Mouse (Mus musculus): ENCODE measurements at regions not wholly inside any gene's neighbourhood (a gene's known extent, or its start where the extent isn't known, plus 50 kb on each side); places are given as distances from the start of the nearest gene placed in this dataset.
A peak's percentile ranks its signal among the peaks of the same experiment; 100 is the strongest.

- H3K9me3 ChIP-seq (replicated peaks), result no peaks in the 10 kb centered on the region
- H3K36me3 ChIP-seq, result no peaks in the 10 kb centered on the region
- WGBS, result 95% methylated on average over 3 of the region's 3 CpGs
- no peaks in the 10 kb centered on the region for H3K27me3 ChIP-seq (ENCODE audit: low read depth, poor library complexity, severe bottlenecking)
- no peak overlapping the region for H3K4me3 ChIP-seq
- no peak for DNase-seq (ENCODE audit: low spot score)
- no peaks in the 10 kb centered on the region for H3K4me1 ChIP-seq
- H3K27ac ChIP-seq (replicated peaks), result no peak overlapping the region
Observed at GRCm38 (mm10) chr15:25036231-25036630, 377.3 kb downstream of the Basp1 start.

- Histone ChIP-seq H3K9me3 (replicated peaks) (no peaks in the 10 kb centered on the region; the same call in 1 of the 2 replicates), H3K36me3 (no peaks in the 10 kb centered on the region), H3K4me3 (no peak overlapping the region), H3K27me3 (ENCODE audit: low read depth, poor library complexity, severe bottlenecking) (0 out of 2 replicates have a peak, but pooled peaks cover 4% of the 10 kb centered on the region), H3K27ac (replicated peaks) (no peak overlapping the region), H3K4me1 (peaks cover 20% of the 10 kb centered on the region)
- no peak for DNase-seq (ENCODE audit: low spot score)
- WGBS, result 85% methylated on average over 8 of the region's 8 CpGs
Observed at GRCm38 (mm10) chr15:25027865-25028264, 385.7 kb downstream of the Basp1 start.

GRCm38 (mm10) chr15:25026786-25027461 lies 386.6 kb downstream of the Basp1 start:
- Histone ChIP-seq H3K4me1 (peaks cover 20% of the 10 kb centered on the region), H3K4me3 (peak overlapping the region; percentile 38), H3K9me3 (replicated peaks) (no peaks in the 10 kb centered on the region; the same call in 1 of the 2 replicates), H3K27me3 (ENCODE audit: low read depth, poor library complexity, severe bottlenecking) (0 out of 2 replicates have a peak, but pooled peaks cover 4% of the 10 kb centered on the region), H3K27ac (replicated peaks) (peak overlapping the region; percentile 61), H3K36me3 (no peaks in the 10 kb centered on the region)
- DNase-seq (ENCODE audit: low spot score), result peak; percentile 54
- 3% methylated on average over 15 of the region's 15 CpGs for WGBS

GRCm38 (mm10) chr15:25026351-25026750 lies 387.2 kb downstream of the Basp1 start:
- peak overlapping the region; percentile 61 for H3K27ac ChIP-seq (replicated peaks)

GRCm38 (mm10) chr15:25020916-25021315 lies 392.6 kb downstream of the Basp1 start:
- Histone ChIP-seq H3K27ac (replicated peaks) (no peak overlapping the region), H3K27me3 (ENCODE audit: low read depth, poor library complexity, severe bottlenecking) (0 out of 2 replicates have a peak, but pooled peaks cover 4% of the 10 kb centered on the region), H3K4me1 (peaks cover 39% of the 10 kb centered on the region), H3K9me3 (replicated peaks) (no peaks in the 10 kb centered on the region; the same call in 1 of the 2 replicates), H3K36me3 (no peaks in the 10 kb centered on the region), H3K4me3 (no peak overlapping the region)
- peak; percentile 25 for DNase-seq (ENCODE audit: low spot score)
- WGBS, result 48% methylated on average over 3 of the region's 3 CpGs

More at GRCm38 (mm10) chr15:25026351-25026750, 387.2 kb downstream of the Basp1 start:
- H3K4me3 ChIP-seq, result peak overlapping the region; percentile 16; the same call in 1 of the 2 replicates
- DNase-seq (ENCODE audit: low spot score), result no peak
- H3K36me3 ChIP-seq, result no peaks in the 10 kb centered on the region
- WGBS, result 40% methylated on average over 8 of the region's 8 CpGs
- no peaks in the 10 kb centered on the region; the same call in 1 of the 2 replicates for H3K9me3 ChIP-seq (replicated peaks)
- 0 out of 2 replicates have a peak, but pooled peaks cover 4% of the 10 kb centered on the region for H3K27me3 ChIP-seq (ENCODE audit: low read depth, poor library complexity, severe bottlenecking)
- peaks cover 25% of the 10 kb centered on the region for H3K4me1 ChIP-seq

- Histone ChIP-seq H3K27me3 (ENCODE audit: low read depth, poor library complexity, severe bottlenecking) (no peaks in the 10 kb centered on the region), H3K9me3 (replicated peaks) (no peaks in the 10 kb centered on the region; the same call in 1 of the 2 replicates), H3K4me1 (peaks cover 35% of the 10 kb centered on the region), H3K27ac (replicated peaks) (no peak overlapping the region), H3K4me3 (no peak overlapping the region), H3K36me3 (no peaks in the 10 kb centered on the region)
- 89% methylated on average over 12 of the region's 12 CpGs for WGBS
- DNase-seq (ENCODE audit: low spot score), result no peak
Observed at GRCm38 (mm10) chr15:25019352-25019941, 394.1 kb downstream of the Basp1 start.

GRCm38 (mm10) chr15:25018937-25019336 lies 394.6 kb downstream of the Basp1 start:
- H3K27me3 ChIP-seq (ENCODE audit: low read depth, poor library complexity, severe bottlenecking), result no peaks in the 10 kb centered on the region
- WGBS, result 89% methylated on average over 3 of the region's 3 CpGs
- no peak for DNase-seq (ENCODE audit: low spot score)
- H3K4me3 ChIP-seq, result no peak overlapping the region
- H3K4me1 ChIP-seq, result peaks cover 35% of the 10 kb centered on the region
- H3K27ac ChIP-seq (replicated peaks), result no peak overlapping the region
- no peaks in the 10 kb centered on the region; the same call in 1 of the 2 replicates for H3K9me3 ChIP-seq (replicated peaks)
- no peaks in the 10 kb centered on the region for H3K36me3 ChIP-seq

- Histone ChIP-seq H3K9me3 (replicated peaks) (no peaks in the 10 kb centered on the region), H3K4me1 (no peaks in the 10 kb centered on the region), H3K4me3 (no peak overlapping the region), H3K36me3 (no peaks in the 10 kb centered on the region), H3K27ac (replicated peaks) (no peak overlapping the region), H3K27me3 (ENCODE audit: low read depth, poor library complexity, severe bottlenecking) (no peaks in the 10 kb centered on the region)
- DNase-seq (ENCODE audit: low spot score), result no peak
- 97% methylated on average over 2 of the region's 2 CpGs for WGBS
Observed at GRCm38 (mm10) chr15:25007720-25008119, 405.8 kb downstream of the Basp1 start.

GRCm38 (mm10) chr15:25000171-25000570 lies 413.4 kb downstream of the Basp1 start:
- Histone ChIP-seq H3K4me1 (no peaks in the 10 kb centered on the region), H3K4me3 (no peak overlapping the region), H3K27ac (replicated peaks) (no peak overlapping the region), H3K36me3 (no peaks in the 10 kb centered on the region), H3K27me3 (ENCODE audit: low read depth, poor library complexity, severe bottlenecking) (no peaks in the 10 kb centered on the region), H3K9me3 (replicated peaks) (no peaks in the 10 kb centered on the region)
- no peak for DNase-seq (ENCODE audit: low spot score)
- WGBS, result 81% methylated on average over 3 of the region's 3 CpGs

GRCm38 (mm10) chr15:24993325-24993673 lies 420.3 kb downstream of the Basp1 start:
- 83% methylated on average over 2 of the region's 2 CpGs for WGBS

GRCm38 (mm10) chr15:24992665-24993324 lies 420.8 kb downstream of the Basp1 start:
- H3K36me3 ChIP-seq, result no peaks in the 10 kb centered on the region
- no peak overlapping the region for H3K27ac ChIP-seq (replicated peaks)
- DNase-seq (ENCODE audit: low spot score), result no peak
- no peak overlapping the region for H3K4me3 ChIP-seq
- no peaks in the 10 kb centered on the region for H3K4me1 ChIP-seq
- 94% methylated on average over 14 of the region's 14 CpGs for WGBS
- no peaks in the 10 kb centered on the region for H3K9me3 ChIP-seq (replicated peaks)
- no peaks in the 10 kb centered on the region for H3K27me3 ChIP-seq (ENCODE audit: low read depth, poor library complexity, severe bottlenecking)

More at GRCm38 (mm10) chr15:24993325-24993673, 420.3 kb downstream of the Basp1 start:
- Histone ChIP-seq H3K4me1 (no peaks in the 10 kb centered on the region), H3K27me3 (ENCODE audit: low read depth, poor library complexity, severe bottlenecking) (no peaks in the 10 kb centered on the region), H3K9me3 (replicated peaks) (no peaks in the 10 kb centered on the region), H3K36me3 (no peaks in the 10 kb centered on the region), H3K27ac (replicated peaks) (no peak overlapping the region), H3K4me3 (no peak overlapping the region)
- no peak for DNase-seq (ENCODE audit: low spot score)

- Histone ChIP-seq H3K27ac (replicated peaks) (no peak overlapping the region), H3K4me1 (no peaks in the 10 kb centered on the region), H3K36me3 (no peaks in the 10 kb centered on the region), H3K27me3 (ENCODE audit: low read depth, poor library complexity, severe bottlenecking) (no peaks in the 10 kb centered on the region), H3K4me3 (no peak overlapping the region), H3K9me3 (replicated peaks) (no peaks in the 10 kb centered on the region)
- 90% methylated on average over 5 of the region's 5 CpGs for WGBS
- no peak for DNase-seq (ENCODE audit: low spot score)
Observed at GRCm38 (mm10) chr15:24990082-24990786, 423.3 kb downstream of the Basp1 start.

All from midbrain, embryonic 10.5 days (tissue).